Comparison of ENCODE assay signal across 8 mouse cellular contexts in genomic region chr11:88117356-88118090, GRCm38 (mm10). TPM values are rescaled to one million over a fixed set of nuclear protein-coding genes. Genes with fewer than 3 reads are reported as not detected.
A peak's percentile ranks its signal among the peaks of the same experiment; 100 is the strongest.
DNase-seq lines count a peak whose midpoint lies in the region; ATAC-seq and TF ChIP-seq lines count a peak whose summit lies in the region.

No protein-coding gene starts in this region.

- no peaks in the 10 kb centered on the region for H3K27me3 ChIP-seq in cerebellum, adult 2 months (ENCODE audit: control insufficient read depth, insufficient read depth, low read length)
- H3K27me3 ChIP-seq in intestine, embryonic 15.5 days (replicated peaks): no peaks in the 10 kb centered on the region

- no peak for TF ChIP-seq CTCF in cerebellum, adult 2 months (IDR thresholded peaks at IDR 0.05; ENCODE audit: borderline replicate concordance, insufficient read depth, low read depth, low read length)

- no peaks in the 10 kb centered on the region for H3K9me3 ChIP-seq in intestine, embryonic 15.5 days

- WGBS in cerebellum, adult 2 months: 87% methylated on average over 10 of the region's 10 CpGs
- WGBS in intestine, embryonic 15.5 days: 31% methylated on average over 10 of the region's 10 CpGs

- H3K36me3 ChIP-seq in intestine, embryonic 15.5 days: no peaks in the 10 kb centered on the region

- 0 out of 2 replicates have a peak overlapping the region, but pooled peaks have one; percentile 81 for H3K27ac ChIP-seq in cerebellum, adult 2 months (ENCODE audit: insufficient read depth, low read length)
- peak overlapping the region; percentile 82 for H3K27ac ChIP-seq in intestine, embryonic 15.5 days

- no peak for TF ChIP-seq POLR2A in cerebellum, adult 2 months (IDR thresholded peaks at IDR 0.05; ENCODE audit: borderline replicate concordance, insufficient read depth, low read length)

- peaks cover 38% of the 10 kb centered on the region for H3K4me1 ChIP-seq in cerebellum, adult 2 months (ENCODE audit: control insufficient read depth, insufficient read depth, low read length)
- peaks cover 53% of the 10 kb centered on the region for H3K4me1 ChIP-seq in intestine, embryonic 15.5 days (replicated peaks)

- H3K4me2 ChIP-seq in intestine, embryonic 15.5 days (replicated peaks): peak overlapping the region; percentile 18; the same call in 1 of the 2 replicates

- 0 out of 2 replicates have a peak, but pooled peaks have one; percentile 15 for ATAC-seq in granulocyte monocyte progenitor cell, adult 5-6 weeks (replicated peaks; ENCODE audit: poor library complexity, severe bottlenecking)
- no peak for ATAC-seq in intestine, embryonic 15.5 days

- no peak overlapping the region for H3K9ac ChIP-seq in intestine, embryonic 15.5 days

- H3K4me3 ChIP-seq in cerebellum, adult 2 months (replicated peaks; ENCODE audit: insufficient read depth, low read depth, low read length): no peak overlapping the region
- H3K4me3 ChIP-seq in intestine, embryonic 15.5 days (replicated peaks): no peak overlapping the region

- no peak for DNase-seq in cerebellum, adult 2 months
- no peak for DNase-seq in cerebellum, adult 11 months
- DNase-seq in lung, postnatal 14 days: peak; percentile 39
- no peak for DNase-seq in thymus, postnatal 10 days (ENCODE audit: low spot score in 2 of 2)
- no peak for DNase-seq in spleen, adult 12 weeks (ENCODE audit: low spot score)
- no peak for DNase-seq in urinary bladder, postnatal 14 days (ENCODE audit: low spot score)

RNA-seq across cellular contexts. Expression of gene Cuedc1, which starts 19.7 kb away (rescaled TPM):
- polyA plus RNA-seq in cerebellum, adult 2 months (2012; rRNA removed): 41.6 and 42.0 TPM in 2 replicates
- total RNA-seq in granulocyte monocyte progenitor cell, adult 5-6 weeks (2014; fragmentation: Nextera tagmentation): 0.92 and 1.1 TPM in 2 replicates
- total RNA-seq in granulocyte monocyte progenitor cell, adult 5-6 weeks (2017): 1.5 and 1.6 TPM in 2 replicates
- polyA plus RNA-seq in intestine, embryonic 15.5 days (2015; fragmentation: Nextera tagmentation; extraction: Ambion mirVana): 14.2 and 17.6 TPM in 2 replicates

RNA-seq across cellular contexts. Expression of gene Vezf1, which starts 49.4 kb away (rescaled TPM):
- polyA plus RNA-seq in cerebellum, adult 2 months (2012; rRNA removed): 29.6 and 30.2 TPM in 2 replicates
- 28.2 and 32.0 TPM in 2 replicates for total RNA-seq in granulocyte monocyte progenitor cell, adult 5-6 weeks (2014; fragmentation: Nextera tagmentation)
- 14.3 and 15.8 TPM in 2 replicates for total RNA-seq in granulocyte monocyte progenitor cell, adult 5-6 weeks (2017)
- polyA plus RNA-seq in intestine, embryonic 15.5 days (2015; fragmentation: Nextera tagmentation; extraction: Ambion mirVana): 30.4 and 32.4 TPM in 2 replicates
